Mouse (Mus musculus): ENCODE data around the gene Tgoln1.
A peak's percentile ranks its signal among the peaks of the same experiment; 100 is the strongest.

The Tgoln1 gene

GRCm38 (mm10) chr6:72597083-72597874, 19.5 kb downstream of the Tgoln1 start:
- DNase-seq (ENCODE audit: low spot score in 2 of 2): no peak

- no peak for DNase-seq (ENCODE audit: low spot score in 2 of 2)
These were observed 22.9 kb downstream of the Tgoln1 start for GRCm38 (mm10) chr6:72593914-72594313.

- no peak for DNase-seq (ENCODE audit: low spot score in 2 of 2)
These were observed 23.6 kb downstream of the Tgoln1 start for GRCm38 (mm10) chr6:72593011-72593803.

- DNase-seq (ENCODE audit: low spot score in 2 of 2): no peak
These were observed 26.7 kb downstream of the Tgoln1 start for GRCm38 (mm10) chr6:72590111-72590510.

GRCm38 (mm10) chr6:72588307-72588706, 28.5 kb downstream of the Tgoln1 start:
- no peak for DNase-seq (ENCODE audit: low spot score in 2 of 2)

GRCm38 (mm10) chr6:72586701-72587100, 30.1 kb downstream of the Tgoln1 start:
- DNase-seq (ENCODE audit: low spot score in 2 of 2): no peak

GRCm38 (mm10) chr6:72584154-72584553, 32.6 kb downstream of the Tgoln1 start:
- no peak for DNase-seq (ENCODE audit: low spot score in 2 of 2)

- DNase-seq (ENCODE audit: low spot score in 2 of 2): no peak
These were observed 33.5 kb downstream of the Tgoln1 start for GRCm38 (mm10) chr6:72583211-72583839.

- no peak for DNase-seq (ENCODE audit: low spot score in 2 of 2)
These were observed 35.0 kb downstream of the Tgoln1 start for GRCm38 (mm10) chr6:72581625-72582382.

- no peak for DNase-seq (ENCODE audit: low spot score in 2 of 2)
These were observed 40.8 kb downstream of the Tgoln1 start for GRCm38 (mm10) chr6:72576041-72576440.

- DNase-seq (ENCODE audit: low spot score in 2 of 2): no peak
These were observed 45.0 kb downstream of the Tgoln1 start for GRCm38 (mm10) chr6:72571826-72572225.

- DNase-seq (ENCODE audit: low spot score in 2 of 2): no peak
These were observed 46.0 kb downstream of the Tgoln1 start for GRCm38 (mm10) chr6:72570644-72571397.

GRCm38 (mm10) chr6:72568736-72569135, 48.1 kb downstream of the Tgoln1 start:
- no peak for DNase-seq (ENCODE audit: low spot score in 2 of 2)

GRCm38 (mm10) chr6:72567508-72567907, 49.3 kb downstream of the Tgoln1 start:
- no peak for DNase-seq (ENCODE audit: low spot score in 2 of 2)

- peak; percentile 89 to 90 for DNase-seq (ENCODE audit: low spot score in 2 of 2)
These were observed 50.8 kb downstream of the Tgoln1 start for GRCm38 (mm10) chr6:72566044-72566443.

GRCm38 (mm10) chr6:72565506-72565905, 51.3 kb downstream of the Tgoln1 start:
- no peak for DNase-seq (ENCODE audit: low spot score in 2 of 2)

- no peak for DNase-seq (ENCODE audit: low spot score in 2 of 2)
These were observed 53.9 kb downstream of the Tgoln1 start for GRCm38 (mm10) chr6:72562894-72563293.

GRCm38 (mm10) chr6:72562486-72562885, 54.3 kb downstream of the Tgoln1 start:
- DNase-seq (ENCODE audit: low spot score in 2 of 2): no peak

GRCm38 (mm10) chr6:72560801-72561200, 56.0 kb downstream of the Tgoln1 start:
- DNase-seq (ENCODE audit: low spot score in 2 of 2): no peak

Measured in frontal cortex, postnatal 25 days (tissue).